Mouse (Mus musculus) CH12.LX (cell line): ENCODE measurements around the gene Dlg2.

Experiments
- CTCF ChIP-seq, 2 experiments: IDR thresholded peaks in 1 of 2; conservative IDR thresholded peaks in 1 of 2; 2 replicates each; pipeline ENCODE4 v1.5.1; 2011 to 2012; ENCODE audit warnings: low read depth in 2 of 2, low read length in 2 of 2, improper control_type of control experiment in 1 of 2, inconsistent platforms in 1 of 2, mild to moderate bottlenecking in 1 of 2, moderate library complexity in 1 of 2
- EP300 ChIP-seq: IDR thresholded peaks from 2 replicates; pipeline ENCODE4 v1.6.1; 2011; ENCODE audit warnings: low read length, improper control_type of control experiment
- ETS1 ChIP-seq: conservative IDR thresholded peaks from 2 replicates; pipeline ENCODE4 v1.6.1; 2012; ENCODE audit warnings: low read depth, mild to moderate bottlenecking, inconsistent platforms, low read length, improper control_type of control experiment, moderate library complexity
- HCFC1 ChIP-seq: IDR thresholded peaks from 2 replicates; pipeline ENCODE4 v1.6.1; 2012; ENCODE audit warnings: low read depth, mild to moderate bottlenecking, inconsistent platforms, low read length, improper control_type of control experiment
- NRF1 ChIP-seq: IDR thresholded peaks from 2 replicates; pipeline ENCODE4 v1.6.1; 2014; ENCODE audit warnings: low read depth, mild to moderate bottlenecking, inconsistent platforms, low read length, improper control_type of control experiment, moderate library complexity
- POLR2A ChIP-seq: IDR thresholded peaks from 2 replicates; pipeline ENCODE4 v1.6.1; 2011; ENCODE audit warnings: low read depth, mild to moderate bottlenecking, improper control_type of control experiment, low read length
- POLR2AphosphoS2 ChIP-seq: IDR thresholded peaks from 2 replicates; pipeline ENCODE4 v1.6.1; 2011; ENCODE audit warnings: low read depth, low read length, improper control_type of control experiment
- RAD21 ChIP-seq: IDR thresholded peaks from 2 replicates; pipeline ENCODE4 v1.6.1; 2011; ENCODE audit warnings: low read depth, mild to moderate bottlenecking, low read length, improper control_type of control experiment, moderate library complexity
- USF1 ChIP-seq: IDR thresholded peaks from 2 replicates; pipeline ENCODE4 v1.6.1; 2014; ENCODE audit warnings: low read depth, mild to moderate bottlenecking, inconsistent platforms, low read length, improper control_type of control experiment
- ZMIZ1 ChIP-seq: IDR thresholded peaks from 2 replicates; pipeline ENCODE4 v1.6.1; 2012; ENCODE audit warnings: low read depth, mild to moderate bottlenecking, inconsistent platforms, low read length, improper control_type of control experiment

GRCm38 (mm10) chr7:91429712-91430275 is 953.3 kb downstream of the Dlg2 start:
- TF ChIP-seq ETS1 (no peak), HCFC1 (no peak), CTCF (conservative IDR thresholded peaks at IDR 0.05 in 1 of 2, IDR thresholded peaks at IDR 0.05 in 1 of 2; ENCODE audit: low read depth in 2 of 2, low read length in 2 of 2) (no peak), POLR2A (no peak), RAD21 (no peak), NRF1 (no peak), POLR2AphosphoS2 (no peak), EP300 (no peak), USF1 (no peak), ZMIZ1 (no peak)
